Mouse (Mus musculus) bone marrow, adult 2 months (tissue): ENCODE results near the gene Gm20219. TPM values are rescaled to one million over a fixed set of nuclear protein-coding genes. Genes with fewer than 3 reads are reported as not detected.
"Not testable (repeated sequence)": the region's sequence is repeated elsewhere in the genome, so short reads cannot be mapped to it uniquely, and the experiment has no call there.

ENCODE experiments used
- H3K27ac ChIP-seq: fragments of 200-500 bp; 2 replicates; pipeline ENCODE4 v1.5.1; 2012; ENCODE audit warnings: low read depth, mild to moderate bottlenecking, control low read depth, inconsistent platforms, low read length; ENCODE audit not compliant: control insufficient read depth, poor library complexity, insufficient read depth
- H3K4me1 ChIP-seq: fragments of 200-500 bp; 2 replicates; pipeline ENCODE4 v1.6.1; 2011; ENCODE audit warnings: low read length; ENCODE audit not compliant: control insufficient read depth, insufficient read depth
- H3K4me3 ChIP-seq: fragments of 200-500 bp; replicated peaks from 2 replicates; pipeline ENCODE3; 2011; ENCODE audit warnings: mild to moderate bottlenecking, low read depth, low read length, control low read depth; ENCODE audit not compliant: control insufficient read depth
- CTCF ChIP-seq: fragments of 200-500 bp; IDR thresholded peaks from 2 replicates; pipeline ENCODE4 v1.5.1; 2011; ENCODE audit warnings: low read length, control low read depth; ENCODE audit not compliant: control insufficient read depth, insufficient read depth
- POLR2A ChIP-seq: fragments of 200-500 bp; IDR thresholded peaks from 2 replicates; pipeline ENCODE4 v1.6.1; 2011; ENCODE audit warnings: low read depth, mild to moderate bottlenecking, control low read depth, low read length, borderline replicate concordance; ENCODE audit not compliant: control insufficient read depth
- WGBS: fragments of 180-500 bp; shearing (Covaris S2); methylation state at CpG from one replicate; pipeline ENCODE4 v1.1.7; 2018; 5-methylcytosine and 5-hydroxymethylcytosine counted together
- polyA plus RNA-seq: library from polyadenylated mRNA; stranded (reverse); fragments of >200 nt; gene quantifications from 2 replicates; pipeline ENCODE4 v1.2.4, GENCODE M21; 2011; ENCODE audit warnings: low replicate concordance; ENCODE audit not compliant: missing spikeins, insufficient read depth, insufficient read length

Gene Gm20219
- polyA plus RNA-seq, 1 experiment, result 4.0 TPM

- WGBS, result 1% methylated on average over 42 of the region's 42 CpGs
- no peak for TF ChIP-seq CTCF
- 0 out of 2 replicates have a peak, but pooled peaks have one; percentile 26 for TF ChIP-seq POLR2A
- no peaks in the 10 kb centered on the region; the same call in 1 of the 2 replicates for H3K4me1 ChIP-seq
- H3K27ac ChIP-seq, result peak overlapping the region; percentile 8
- H3K4me3 ChIP-seq, result peak overlapping the region; percentile 62
Observed at GRCm38 (mm10) chr17:56507161-56508068, 46.8 kb downstream of the Gm20219 start.

- Histone ChIP-seq H3K27ac (no peak overlapping the region), H3K4me3 (no peak overlapping the region), H3K4me1 (no peaks in the 10 kb centered on the region; the same call in 1 of the 2 replicates)
- TF ChIP-seq CTCF, result no peak
- no peak for TF ChIP-seq POLR2A
- 75% methylated on average over 15 of the region's 15 CpGs for WGBS
Observed at GRCm38 (mm10) chr17:56506417-56507065, 47.6 kb downstream of the Gm20219 start.

DNA sequence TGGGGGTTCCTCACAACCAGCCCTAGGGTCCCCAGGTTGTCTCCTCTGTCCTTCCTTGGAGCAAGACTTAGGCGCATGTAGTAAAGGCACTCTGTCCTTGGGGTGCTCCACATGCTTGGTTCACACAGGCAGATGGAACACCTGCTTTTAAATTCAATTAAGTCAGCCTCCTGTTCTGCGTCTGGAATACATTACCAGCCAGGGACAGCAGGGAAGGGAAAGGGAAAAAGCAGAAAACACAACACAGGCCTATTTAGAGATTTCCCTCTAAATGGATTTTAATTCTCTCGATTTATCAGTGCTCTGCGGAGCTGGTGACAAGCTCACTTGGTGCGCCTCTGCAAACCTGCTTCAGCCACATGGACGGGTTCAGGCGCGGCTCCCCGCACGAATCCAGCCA, 48.8 kb downstream of the Gm20219 start:
- Histone ChIP-seq H3K4me3 (no peak overlapping the region), H3K4me1 (no peaks in the 10 kb centered on the region; the same call in 1 of the 2 replicates), H3K27ac (no peak overlapping the region)
- no peak for TF ChIP-seq CTCF
- TF ChIP-seq POLR2A, result no peak
- whole genome bisulfite sequencing, result 92% methylated on average over 10 of the region's 10 CpGs

- Histone ChIP-seq H3K27ac (no peak overlapping the region), H3K4me1 (no peaks in the 10 kb centered on the region), H3K4me3 (no peak overlapping the region)
- 33% methylated on average over 9 of the region's 9 CpGs for WGBS
- TF ChIP-seq CTCF (no peak), POLR2A (no peak)
Observed at GRCm38 (mm10) chr17:56502526-56502925, 51.7 kb downstream of the Gm20219 start.

DNA sequence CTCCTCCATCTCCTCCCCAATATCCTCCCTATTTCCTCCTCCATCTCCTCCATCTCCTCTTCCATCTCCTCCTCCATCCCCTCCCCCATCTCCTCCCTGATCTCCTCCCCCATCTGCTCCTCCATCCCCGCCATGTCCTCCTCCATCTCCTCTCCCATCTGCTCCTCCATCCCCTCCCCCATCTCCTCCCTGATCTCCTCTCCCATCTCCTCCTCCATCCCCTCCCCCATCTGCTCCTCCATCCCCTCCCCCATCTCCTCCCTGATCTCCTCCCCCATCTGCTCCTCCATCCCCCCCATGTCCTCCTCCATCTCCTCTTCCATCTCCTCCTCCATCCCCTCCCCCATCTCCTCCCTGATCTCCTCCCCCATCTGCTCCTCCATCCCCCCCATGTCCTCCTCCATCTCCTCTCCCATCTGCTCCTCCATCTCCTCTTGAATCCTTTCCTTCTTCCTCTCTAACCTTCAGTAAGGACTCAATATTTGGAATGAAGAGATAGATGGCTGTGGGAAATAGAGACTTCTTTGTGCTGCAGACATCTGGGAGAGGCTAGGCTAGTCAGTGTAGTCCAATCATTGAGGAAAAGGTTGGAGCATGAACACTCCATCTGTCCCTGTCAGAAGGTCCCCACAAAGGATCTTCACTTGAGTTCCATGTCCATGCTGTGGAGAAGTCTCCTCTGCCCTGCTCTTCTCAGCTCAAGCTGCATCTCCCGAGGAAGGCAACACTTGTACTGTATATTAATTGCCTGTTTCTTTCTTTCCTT, 52.4 kb downstream of the Gm20219 start:
- H3K4me3 ChIP-seq, result not testable (repeated sequence)

More for the DNA sequence above, 52.4 kb downstream of the Gm20219 start:
- 42% methylated on average over 2 of the region's 2 CpGs for WGBS
- H3K4me1 ChIP-seq, H3K27ac ChIP-seq: not testable (repeated sequence)

Other genes starting within 250 kb of the Gm20219 start
- 15.7 and 74.9 TPM in 2 replicates for gene Kdm4b, start 228.3 kb downstream of the Gm20219 start, polyA plus RNA-seq
- 23.2 and 54.0 TPM in 2 replicates for gene Ptprs, start 77.9 kb downstream of the Gm20219 start, polyA plus RNA-seq
- not detected in 2 replicates for gene Znrf4, start 42.0 kb downstream of the Gm20219 start, polyA plus RNA-seq
- gene Safb2, start 30.2 kb upstream of the Gm20219 start, polyA plus RNA-seq, result 251 and 400 TPM in 2 replicates
- 94.9 and 178 TPM in 2 replicates for gene Safb, start 30.4 kb upstream of the Gm20219 start, polyA plus RNA-seq
- 44.0 and 94.1 TPM in 2 replicates for gene 2410015M20Rik, start 55.4 kb upstream of the Gm20219 start, polyA plus RNA-seq
- gene Rpl36, start 59.0 kb upstream of the Gm20219 start, polyA plus RNA-seq, result 407 and 414 TPM in 2 replicates
- gene Lonp1, start 72.5 kb upstream of the Gm20219 start, polyA plus RNA-seq, result 19.7 and 29.5 TPM in 2 replicates
- gene Catsperd, start 73.8 kb upstream of the Gm20219 start, polyA plus RNA-seq, result not detected in 2 replicates
- 36.4 and 52.9 TPM in 2 replicates for gene Ranbp3, start 118.9 kb upstream of the Gm20219 start, polyA plus RNA-seq
- 136 and 211 TPM in 2 replicates for gene Ndufa11, start 163.4 kb upstream of the Gm20219 start, polyA plus RNA-seq
- gene Vmac, start 163.6 kb upstream of the Gm20219 start, polyA plus RNA-seq, result 3.1 and 5.8 TPM in 2 replicates
- not detected in 2 replicates for gene Nrtn, start 203.1 kb upstream of the Gm20219 start, polyA plus RNA-seq
- gene Dus3l, start 210.4 kb upstream of the Gm20219 start, polyA plus RNA-seq, result 15.8 and 51.0 TPM in 2 replicates
- gene Prr22, start 215.9 kb upstream of the Gm20219 start, polyA plus RNA-seq, result 1.7 and 1.9 TPM in 2 replicates